Mouse (Mus musculus): ENCODE results near the gene Gm5148.

The Gm5148 gene

GRCm38 (mm10) chr3:37693552-37693951 lies 30.7 kb downstream of the Gm5148 start:
- no peak for DNase-seq (ENCODE audit: low read depth, low spot score)

DNA sequence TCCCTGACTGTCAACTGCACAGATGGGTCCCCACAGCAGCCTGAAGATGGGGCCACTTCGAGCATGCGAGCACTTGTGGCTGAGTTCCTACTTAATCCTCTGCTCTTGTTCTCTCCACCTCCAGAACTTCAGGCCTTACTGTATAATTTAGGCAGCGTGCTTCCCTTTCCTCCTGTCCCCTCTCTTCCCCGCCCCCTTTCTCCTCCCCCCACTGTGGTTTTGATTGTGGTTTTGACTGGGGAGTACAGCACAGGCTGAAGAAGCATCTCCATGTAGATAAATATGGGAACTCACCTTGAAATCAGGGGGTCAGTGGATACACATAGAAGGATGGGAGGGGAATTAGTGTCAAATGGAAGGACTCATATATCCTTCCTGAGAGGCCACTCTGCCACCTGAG lies 31.3 kb downstream of the Gm5148 start:
- DNase-seq (ENCODE audit: low read depth, low spot score), result no peak

- peak; percentile 77 for DNase-seq (ENCODE audit: low read depth, low spot score)
These were observed 36.9 kb downstream of the Gm5148 start for GRCm38 (mm10) chr3:37687158-37687980.

DNA sequence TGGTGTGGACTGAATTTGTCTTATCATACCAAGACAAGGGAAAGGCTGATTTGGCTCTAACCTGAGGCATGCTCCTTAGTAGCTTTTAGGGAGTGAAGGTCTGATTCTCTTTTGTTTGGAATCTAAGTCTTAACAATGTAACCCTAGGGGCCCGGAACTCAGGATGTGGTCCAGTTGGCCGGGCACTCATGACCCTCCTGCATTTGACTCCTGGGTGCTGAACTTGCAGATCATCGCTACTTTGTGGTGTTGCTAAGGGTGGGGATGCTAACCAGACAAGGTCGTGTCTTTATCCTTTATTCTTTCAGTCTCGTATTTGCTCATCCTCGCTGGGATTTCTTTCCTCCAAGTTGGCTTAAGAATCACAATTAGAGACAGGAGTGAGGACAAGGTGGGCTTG lies 37.5 kb downstream of the Gm5148 start:
- DNase-seq (ENCODE audit: low read depth, low spot score), result no peak

DNA sequence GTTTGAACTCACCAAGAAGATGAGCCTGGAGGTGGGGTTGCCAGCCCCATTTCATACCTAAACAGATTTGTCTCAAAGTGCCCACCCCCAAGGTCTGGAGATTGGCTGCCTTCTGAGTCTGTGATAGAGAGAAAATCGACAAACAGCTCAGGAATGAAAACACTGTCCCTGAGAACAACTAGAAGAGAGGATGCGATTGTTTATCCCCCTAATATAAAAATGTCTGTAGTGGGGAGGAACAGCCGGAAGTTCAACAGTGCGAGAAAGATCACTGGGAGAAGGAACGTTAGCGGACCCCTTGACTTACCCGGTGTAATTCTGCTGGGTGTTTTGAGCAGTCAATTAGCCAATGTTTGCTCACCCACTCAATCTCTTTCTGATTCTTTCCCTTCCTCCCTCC lies 38.1 kb downstream of the Gm5148 start:
- DNase-seq (ENCODE audit: low read depth, low spot score), result no peak

DNA sequence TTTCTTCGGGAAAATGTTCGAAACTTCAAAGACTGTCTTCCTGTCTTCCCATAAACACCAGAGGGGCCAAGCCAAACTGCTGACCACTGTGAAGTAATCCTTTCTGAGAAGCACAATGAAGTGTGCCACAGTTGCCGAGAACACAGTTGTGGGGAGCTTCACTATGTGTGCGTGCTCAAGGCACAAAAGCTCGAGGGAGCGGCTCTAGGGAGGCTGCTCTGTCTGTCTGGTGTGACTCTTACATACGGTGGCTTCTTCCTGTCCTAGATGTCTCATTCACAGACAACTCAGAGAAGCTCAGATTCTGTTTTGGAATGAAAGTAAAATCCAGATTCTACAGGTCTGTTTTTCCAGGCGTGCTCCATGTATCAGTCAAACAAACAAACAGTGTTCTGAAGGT lies 48.0 kb downstream of the Gm5148 start:
- DNase-seq (ENCODE audit: low read depth, low spot score), result no peak

DNA sequence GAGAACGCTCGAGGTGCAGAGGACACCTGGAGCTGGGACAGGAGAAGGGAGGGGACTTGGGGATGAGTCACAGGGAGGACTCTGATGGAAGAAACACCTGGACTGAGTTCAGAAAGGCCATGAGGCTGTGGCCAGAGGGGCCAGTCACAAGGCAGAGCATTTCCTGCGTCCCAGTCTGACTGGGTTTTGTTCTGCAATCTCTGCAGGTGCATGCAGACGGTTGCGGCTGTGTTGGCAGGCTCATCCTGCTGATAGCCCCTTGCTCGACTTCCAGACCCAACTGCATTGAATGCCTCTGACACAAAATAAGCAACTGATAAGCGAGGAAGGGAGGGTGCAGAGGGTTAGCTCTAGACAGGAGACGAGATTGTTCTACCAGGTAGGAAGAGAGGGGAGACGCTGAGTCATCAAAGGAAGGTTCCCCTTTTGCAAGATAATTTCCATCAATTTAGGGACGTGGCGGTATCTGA lies 49.2 kb downstream of the Gm5148 start:
- no peak for DNase-seq (ENCODE audit: low read depth, low spot score)

GRCm38 (mm10) chr3:37673513-37674261 lies 50.6 kb downstream of the Gm5148 start:
- DNase-seq (ENCODE audit: low read depth, low spot score), result peak; percentile 19

GRCm38 (mm10) chr3:37672266-37673040 lies 51.8 kb downstream of the Gm5148 start:
- DNase-seq (ENCODE audit: low read depth, low spot score), result peak; percentile 53

DNA sequence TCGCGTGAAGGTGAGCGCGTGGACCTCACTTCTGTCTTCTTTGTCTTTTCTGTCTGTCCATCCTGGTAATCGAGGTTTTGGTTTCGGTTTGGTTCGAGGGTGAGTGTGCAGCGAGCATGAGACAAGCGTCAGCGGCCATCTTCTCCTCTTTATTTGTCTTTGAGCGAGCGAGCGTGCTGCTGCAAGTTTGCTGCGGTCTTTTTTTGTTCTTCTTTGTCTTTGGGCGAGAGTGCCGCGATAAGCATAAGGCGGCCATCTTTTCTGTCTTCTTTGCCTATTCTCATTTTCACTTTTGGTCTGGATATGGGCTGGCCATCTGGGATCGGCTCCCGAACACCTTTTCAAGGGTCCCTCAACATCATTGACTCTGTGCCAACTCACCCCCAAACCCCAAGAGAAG lies 55.2 kb downstream of the Gm5148 start:
- DNase-seq (ENCODE audit: low read depth, low spot score), result no peak

DNA sequence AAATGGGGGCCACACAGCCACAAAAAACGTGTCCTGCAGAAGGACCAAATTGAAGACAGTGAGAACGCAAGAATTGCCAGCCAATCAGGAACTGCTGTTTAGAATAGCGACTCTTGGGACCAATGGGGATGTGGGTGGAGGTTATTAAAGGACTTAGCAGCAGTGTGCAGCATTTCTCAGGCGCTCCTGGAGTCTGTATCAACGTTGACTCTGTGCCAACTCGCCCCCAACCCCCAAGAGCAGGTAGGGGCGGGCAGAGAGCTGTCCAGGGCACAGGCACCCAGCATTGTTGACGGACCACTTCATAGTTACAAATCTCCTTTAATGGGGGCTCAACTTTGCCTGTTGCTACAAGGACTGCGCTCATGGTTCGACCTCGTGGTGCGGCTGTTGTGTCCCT lies 55.6 kb downstream of the Gm5148 start:
- DNase-seq (ENCODE audit: low read depth, low spot score), result no peak

- no peak for DNase-seq (ENCODE audit: low read depth, low spot score)
These were observed 56.6 kb downstream of the Gm5148 start for GRCm38 (mm10) chr3:37667736-37668135.

DNA sequence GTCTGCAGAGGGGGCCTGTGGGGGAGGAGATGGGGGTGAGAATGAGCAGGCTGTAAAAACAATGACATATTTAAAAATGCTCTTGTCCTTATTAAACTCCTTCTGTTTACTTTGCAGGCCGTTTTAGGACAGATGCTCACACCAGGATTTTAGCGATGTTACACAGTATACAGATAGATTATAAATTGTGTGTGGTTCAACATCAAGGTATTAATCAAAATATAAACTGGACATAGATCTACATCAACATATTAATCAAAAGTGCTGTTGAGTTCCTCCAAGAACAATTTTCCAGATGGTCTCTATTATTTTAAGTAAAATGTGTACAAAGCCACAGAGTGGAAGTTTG lies 57.2 kb downstream of the Gm5148 start:
- DNase-seq (ENCODE audit: low read depth, low spot score), result no peak

GRCm38 (mm10) chr3:37666291-37667118 lies 57.8 kb downstream of the Gm5148 start:
- DNase-seq (ENCODE audit: low read depth, low spot score), result no peak

All from brain, adult 2 months (tissue).